Mouse (Mus musculus): ENCODE results near the gene Pbx2.

- TF ChIP-seq CTCF (IDR thresholded peaks at IDR 0.05; ENCODE audit: control insufficient read depth, insufficient read depth, insufficient read length) (no peak), MYOD1 (IDR thresholded peaks at IDR 0.05; ENCODE audit: control insufficient read depth, insufficient read length, low read depth) (no peak), CEBPB (IDR thresholded peaks at IDR 0.05; ENCODE audit: low read depth) (no peak), MAX (IDR thresholded peaks at IDR 0.05) (no peak), USF1 (IDR thresholded peaks at IDR 0.05; ENCODE audit: low read depth) (no peak), MYOG (IDR thresholded peaks at IDR 0.05; ENCODE audit: control insufficient read depth, extremely low read depth, insufficient read length) (no peak)
Observed at GRCm38 (mm10) chr17:34572361-34572760, 18.7 kb upstream of the Pbx2 start.
